Mouse (Mus musculus) CD8-positive naive resting alpha-beta T cell, adult 57 days (primary cell): ENCODE results near the gene Cep290. TPM values are rescaled to one million over a fixed set of nuclear protein-coding genes. Genes with fewer than 3 reads are reported as not detected.

Experiments used
- total RNA-seq: library from RNA; stranded (reverse); gene quantifications from one replicate; pipeline ENCODE4 v1.2.4, GENCODE M21; 2023

Gene Cep290
- 2.8 TPM for total RNA-seq

GRCm38 (mm10) chr10:100487097-100487978 is at the start of gene Cep290, which contains the start of gene Tmtc3:
Cep290 (plus strand) TSS chr10:100487558.
Tmtc3 (minus strand) TSS chr10:100487350.

GRCm38 (mm10) chr10:100590323-100590722 is 103.0 kb downstream of the Cep290 start, which contains the start of the genes 4930430F08Rik and 1700017N19Rik:
4930430F08Rik (minus strand) TSS chr10:100590423.
1700017N19Rik (plus strand) TSS chr10:100590484.

Other genes with a start within 250 kb of the Cep290 start
- not detected for gene Gm4301, start 151.9 kb upstream of the Cep290 start, total RNA-seq
- not detected for gene Gm4302, start 146.7 kb upstream of the Cep290 start, total RNA-seq
- gene Gm4303, start 141.6 kb upstream of the Cep290 start, total RNA-seq, result not detected
- not detected for gene Gm4305, start 136.5 kb upstream of the Cep290 start, total RNA-seq
- not detected for gene Gm4307, start 126.2 kb upstream of the Cep290 start, total RNA-seq
- gene Gm4312, start 105.0 kb upstream of the Cep290 start, total RNA-seq, result not detected
- 1.9 TPM for gene Tmtc3, start 208 bp upstream of the Cep290 start, total RNA-seq
- gene 4930430F08Rik, start 102.9 kb downstream of the Cep290 start, total RNA-seq, result 9.1 TPM
- not detected for gene 1700017N19Rik, start 102.9 kb downstream of the Cep290 start, total RNA-seq